Mouse (Mus musculus): ENCODE data around the gene Brix1.

GRCm38 (mm10) chr15:10447102-10447501 lies 38.6 kb downstream of the Brix1 start:
- TF ChIP-seq EP300 (IDR thresholded peaks at IDR 0.05; ENCODE audit: low read depth) (no peak), CTCF (IDR thresholded peaks at IDR 0.05; ENCODE audit: low read depth) (no peak)

Data from liver, embryonic 14.5 days (tissue).